Mouse (Mus musculus) intestine, postnatal 0 days (tissue): ENCODE data around the gene Dclk1. TPM values are rescaled to one million over a fixed set of nuclear protein-coding genes. Genes with fewer than 3 reads are reported as not detected.

Source experiments
- ATAC-seq: fragments of 200-750 bp; cut with Nextera tagmentation; 2 replicates; pipeline ENCODE4 v1.8.0; 2017; ENCODE audit warnings: mild to moderate bottlenecking, moderate TSS enrichment, moderate library complexity
- H3K27ac ChIP-seq: fragments of 300-500 bp; sonication (generic); 2 replicates; pipeline ENCODE4 v1.5.1; 2014; ENCODE audit warnings: mild to moderate bottlenecking, low read depth, low read length, moderate library complexity
- H3K27me3 ChIP-seq: fragments of 300-500 bp; sonication (generic); replicated peaks from 2 replicates; pipeline ENCODE4 v1.6.1; 2014; ENCODE audit warnings: low read length, mixed read lengths; ENCODE audit not compliant: control insufficient read depth, insufficient read depth
- H3K36me3 ChIP-seq: fragments of 300-500 bp; sonication (generic); 2 replicates; pipeline ENCODE4 v1.6.1; 2014; ENCODE audit warnings: mild to moderate bottlenecking, moderate library complexity; ENCODE audit not compliant: control insufficient read depth, insufficient read depth
- H3K4me1 ChIP-seq: fragments of 300-500 bp; sonication (generic); replicated peaks from 2 replicates; pipeline ENCODE4 v1.6.1; 2014; ENCODE audit warnings: antibody characterized with exemption, low read length, mixed read lengths; ENCODE audit not compliant: control insufficient read depth, insufficient read depth
- H3K4me2 ChIP-seq: fragments of 300-500 bp; sonication (generic); replicated peaks from 2 replicates; pipeline ENCODE4 v1.6.1; 2014; ENCODE audit warnings: low read depth, mild to moderate bottlenecking, moderate library complexity
- H3K4me3 ChIP-seq: fragments of 300-500 bp; sonication (generic); 2 replicates; pipeline ENCODE4 v1.5.1; 2014; ENCODE audit warnings: low read depth, low read length
- H3K9ac ChIP-seq: fragments of 300-500 bp; sonication (generic); 2 replicates; pipeline ENCODE4 v1.6.1; 2014; ENCODE audit warnings: mild to moderate bottlenecking, low read depth, low read length
- H3K9me3 ChIP-seq: fragments of 300-500 bp; sonication (generic); 2 replicates; pipeline ENCODE4 v1.6.1; 2016; ENCODE audit warnings: mixed run types; ENCODE audit not compliant: control insufficient read depth
- CTCF ChIP-seq: sonication (generic); IDR thresholded peaks from 2 replicates; pipeline ENCODE4 v1.5.1; 2016; ENCODE audit warnings: low read depth, mild to moderate bottlenecking, control low read depth, antibody characterized with exemption, moderate library complexity
- WGBS: fragments of 180-500 bp; shearing (Covaris S2); extraction: QIAGEN DNeasy Blood & Tissue Kit; methylation state at CpG from one replicate; pipeline ENCODE4 v1.1.7; 2014; 5-methylcytosine and 5-hydroxymethylcytosine counted together
- polyA plus RNA-seq: library from polyadenylated mRNA; unstranded; fragments of >200 nt; fragmentation: Nextera tagmentation; extraction: Ambion mirVana; gene quantifications from 2 replicates; pipeline ENCODE4 v1.2.1, GENCODE M21; 2015

Gene Dclk1
- polyA plus RNA-seq, 1 experiment from 2014 or later = 5.0 TPM

DNA sequence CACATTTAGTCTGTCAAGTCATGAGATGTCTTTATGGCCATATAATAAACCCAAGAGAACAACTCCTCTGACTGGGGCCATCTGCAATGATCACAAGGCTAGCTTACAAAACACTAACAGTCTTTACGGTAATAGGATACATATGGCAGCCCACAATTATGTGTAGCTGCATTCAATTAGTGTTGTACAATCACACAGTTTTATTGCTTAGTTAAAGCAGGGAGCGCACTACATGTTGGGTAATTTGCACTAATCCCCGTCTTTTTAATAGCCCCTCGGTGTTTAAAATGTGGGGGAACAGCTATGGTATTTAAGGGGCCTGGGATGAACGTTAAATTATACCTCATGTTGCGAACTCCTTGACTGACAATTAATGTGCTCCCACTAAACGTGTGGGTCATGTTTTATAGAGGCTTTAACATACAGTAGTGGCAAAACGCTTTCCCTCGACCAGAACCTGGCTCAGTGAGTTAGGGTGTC, 254.3 kb downstream of the Dclk1 start:
- TF ChIP-seq CTCF = no peak
- no peaks in the 10 kb centered on the region for H3K36me3 ChIP-seq
- H3K4me2 ChIP-seq = no peak overlapping the region
- no peaks in the 10 kb centered on the region for H3K4me1 ChIP-seq
- H3K4me3 ChIP-seq = no peak overlapping the region
- WGBS = 55% methylated on average over 9 of the region's 9 CpGs
- no peak overlapping the region for H3K27ac ChIP-seq
- no peaks in the 10 kb centered on the region for H3K9me3 ChIP-seq
- H3K9ac ChIP-seq = no peak overlapping the region
- no peaks in the 10 kb centered on the region for H3K27me3 ChIP-seq
- peak; percentile 69 for ATAC-seq

- 82% methylated on average over 7 of the region's 7 CpGs for WGBS
- H3K9ac ChIP-seq = no peak overlapping the region
Measured at GRCm38 (mm10) chr3:55499298-55499697, 257.1 kb downstream of the Dclk1 start.

DNA sequence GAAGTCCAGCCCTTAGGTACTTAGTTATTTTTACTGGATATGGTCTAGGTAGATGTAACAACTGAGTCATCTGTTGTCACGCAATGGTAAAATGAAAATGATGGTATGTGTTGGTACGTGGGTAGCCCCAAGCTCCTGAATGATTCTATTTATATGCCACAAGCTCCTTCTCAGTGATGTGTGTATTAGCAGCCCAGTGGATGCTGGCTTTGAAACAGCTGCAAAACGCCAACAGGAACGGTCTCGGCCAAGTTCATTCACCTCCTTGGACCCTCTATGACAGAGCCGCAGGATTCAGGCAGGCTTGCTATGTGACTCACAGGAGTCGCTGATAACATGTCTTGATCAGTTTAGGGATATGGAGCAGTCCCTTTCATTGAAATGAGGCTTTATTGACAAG, 268.0 kb downstream of the Dclk1 start:
- Histone ChIP-seq H3K9ac (no peak overlapping the region), H3K36me3 (no peaks in the 10 kb centered on the region), H3K4me1 (no peaks in the 10 kb centered on the region), H3K4me2 (no peak overlapping the region), H3K4me3 (no peak overlapping the region), H3K27ac (no peak overlapping the region), H3K27me3 (no peaks in the 10 kb centered on the region), H3K9me3 (no peaks in the 10 kb centered on the region)
- ATAC-seq = no peak
- 82% methylated on average over 7 of the region's 7 CpGs for whole genome bisulfite sequencing
- no peak for TF ChIP-seq CTCF

More at GRCm38 (mm10) chr3:55499298-55499697, 257.1 kb downstream of the Dclk1 start:
- no peaks in the 10 kb centered on the region for H3K9me3 ChIP-seq
- no peak for TF ChIP-seq CTCF
- H3K36me3 ChIP-seq = no peaks in the 10 kb centered on the region
- no peaks in the 10 kb centered on the region for H3K27me3 ChIP-seq
- no peaks in the 10 kb centered on the region for H3K4me1 ChIP-seq
- ATAC-seq = no peak
- H3K27ac ChIP-seq = no peak overlapping the region
- no peak overlapping the region for H3K4me2 ChIP-seq
- H3K4me3 ChIP-seq = no peak overlapping the region

GRCm38 (mm10) chr3:55511658-55512057, 269.5 kb downstream of the Dclk1 start:
- no peaks in the 10 kb centered on the region for H3K36me3 ChIP-seq
- TF ChIP-seq CTCF = no peak
- H3K4me3 ChIP-seq = no peak overlapping the region
- 60% methylated on average over 6 of the region's 6 CpGs for WGBS
- no peaks in the 10 kb centered on the region for H3K4me1 ChIP-seq
- no peak for ATAC-seq
- no peak overlapping the region for H3K27ac ChIP-seq
- H3K27me3 ChIP-seq = no peaks in the 10 kb centered on the region
- H3K4me2 ChIP-seq = no peak overlapping the region
- no peaks in the 10 kb centered on the region for H3K9me3 ChIP-seq
- H3K9ac ChIP-seq = no peak overlapping the region

DNA sequence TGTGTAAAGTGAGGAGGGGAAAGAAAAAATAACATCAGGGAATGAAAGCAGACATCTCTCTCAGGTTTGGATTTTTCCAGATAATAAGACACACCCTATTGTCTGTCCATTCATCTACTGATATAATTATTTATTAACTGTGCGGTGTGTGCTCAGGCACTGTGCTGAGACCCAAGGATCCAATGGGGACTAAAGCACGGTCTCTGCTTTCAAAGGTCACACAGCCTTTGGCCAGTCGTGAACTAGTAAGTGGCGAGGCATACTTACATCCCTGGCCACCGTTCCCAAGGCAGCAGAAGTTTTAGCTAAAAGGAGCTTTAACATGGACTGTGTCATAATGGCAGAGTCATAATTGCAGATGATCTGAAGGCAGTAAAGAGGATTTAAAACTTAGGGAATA, 273.8 kb downstream of the Dclk1 start:
- Histone ChIP-seq H3K9ac (no peak overlapping the region), H3K4me2 (no peak overlapping the region), H3K27ac (no peak overlapping the region), H3K9me3 (no peaks in the 10 kb centered on the region), H3K4me3 (no peak overlapping the region), H3K4me1 (no peaks in the 10 kb centered on the region), H3K36me3 (no peaks in the 10 kb centered on the region), H3K27me3 (no peaks in the 10 kb centered on the region)
- TF ChIP-seq CTCF = no peak
- no peak for ATAC-seq
- WGBS = 68% methylated on average over 5 of the region's 5 CpGs

- H3K4me1 ChIP-seq = no peaks in the 10 kb centered on the region
- no peaks in the 10 kb centered on the region for H3K9me3 ChIP-seq
- TF ChIP-seq CTCF = no peak
- H3K27ac ChIP-seq = no peak overlapping the region
- no peaks in the 10 kb centered on the region for H3K36me3 ChIP-seq
- no peak for ATAC-seq
- H3K9ac ChIP-seq = no peak overlapping the region
- peak overlapping the region; percentile 50 for H3K4me2 ChIP-seq
- no peaks in the 10 kb centered on the region for H3K27me3 ChIP-seq
- H3K4me3 ChIP-seq = peak overlapping the region; percentile 21; the same call in 1 of the 2 replicates
- 49% methylated on average over 17 of the region's 17 CpGs for WGBS
Measured at GRCm38 (mm10) chr3:55517454-55518014, 275.4 kb downstream of the Dclk1 start.
